Mouse (Mus musculus): ENCODE measurements around the gene Prkrip1. TPM values are rescaled to one million over a fixed set of nuclear protein-coding genes. Genes with fewer than 3 reads are reported as not detected.

The Prkrip1 gene
- polyA plus RNA-seq, 1 experiment from 2014 or later: 52.9 TPM

DNA sequence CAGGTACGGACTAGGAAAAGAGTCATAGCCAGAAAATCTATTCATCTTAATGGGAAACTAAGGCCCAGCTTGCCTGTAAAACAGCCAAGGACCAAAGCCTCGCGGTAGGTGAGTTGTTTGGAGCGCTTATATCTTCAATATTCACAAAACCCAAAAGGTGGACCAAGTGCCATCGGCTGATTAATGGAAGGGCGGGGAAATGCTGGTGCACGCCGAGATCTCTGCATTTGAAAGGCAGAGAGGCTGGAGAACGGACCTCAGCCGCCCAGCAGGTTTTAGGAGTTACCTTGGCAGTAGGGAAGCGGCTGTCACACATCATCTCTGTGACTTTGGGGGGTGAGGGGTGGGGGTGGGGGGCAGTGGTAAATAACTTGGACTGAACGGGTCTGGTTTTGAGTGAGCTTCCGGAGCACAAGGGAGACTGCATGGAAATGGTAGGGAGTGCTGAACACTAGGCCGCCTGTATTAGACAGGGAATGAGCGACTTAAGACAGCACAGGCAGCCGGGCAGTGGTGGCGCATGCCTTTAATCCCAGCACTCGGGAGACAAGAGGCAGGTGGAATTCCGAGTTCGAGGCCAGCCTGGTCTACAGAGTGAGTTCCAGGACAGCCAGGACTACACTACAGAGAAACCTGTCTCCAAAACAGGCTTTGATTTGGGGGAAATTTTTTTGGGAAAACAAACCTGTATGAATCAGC, 62.3 kb downstream of the Prkrip1 start:
- H3K4me3 ChIP-seq (ENCODE audit: low read length): peak overlapping the region; percentile 83
- H3K27ac ChIP-seq (ENCODE audit: low read length): peak overlapping the region; percentile 68
- H3K27me3 ChIP-seq (ENCODE audit: control insufficient read depth, insufficient read depth, low read depth, low read length): no peaks in the 10 kb centered on the region
- H3K36me3 ChIP-seq (ENCODE audit: control insufficient read depth, insufficient read depth, low read length): peaks cover 11% of the 10 kb centered on the region
- peak overlapping the region; percentile 84 for H3K9ac ChIP-seq (ENCODE audit: low read length)
- H3K4me1 ChIP-seq (replicated peaks; ENCODE audit: control insufficient read depth, insufficient read depth, low read length): peaks cover 9% of the 10 kb centered on the region
- peak overlapping the region; percentile 54 for H3K4me2 ChIP-seq (ENCODE audit: low read depth, low read length)
- H3K9me3 ChIP-seq (ENCODE audit: control insufficient read depth, low read length): no peaks in the 10 kb centered on the region
- WGBS: 4% methylated on average over 20 of the region's 20 CpGs
- ATAC-seq (ENCODE audit: low read depth): no peak; the same call in 1 of the 2 replicates

GRCm38 (mm10) chr5:136135571-136136291, 63.0 kb downstream of the Prkrip1 start, which contains the start of the genes Lrwd1 and Alkbh4:
TSS of gene Lrwd1 (minus strand) at chr5:136136074.
TSS of gene Alkbh4 (plus strand) at chr5:136136146.
- Histone ChIP-seq H3K9ac (ENCODE audit: low read length) (peak within 1 kb of the TSS; percentile 87), H3K4me1 (replicated peaks; ENCODE audit: control insufficient read depth, insufficient read depth, low read length) (peaks cover 9% of the 10 kb centered on the region), H3K36me3 (ENCODE audit: control insufficient read depth, insufficient read depth, low read length) (peaks cover 5% of the 10 kb centered on the region; the same call in 1 of the 2 replicates), H3K4me2 (ENCODE audit: low read depth, low read length) (peak within 1 kb of the TSS; percentile 69), H3K4me3 (ENCODE audit: low read length) (peak within 1 kb of the TSS; percentile 83), H3K9me3 (ENCODE audit: control insufficient read depth, low read length) (no peaks in the 10 kb centered on the region), H3K27me3 (ENCODE audit: control insufficient read depth, insufficient read depth, low read depth, low read length) (no peaks in the 10 kb centered on the region), H3K27ac (ENCODE audit: low read length) (peak within 1 kb of the TSS; percentile 68)
- ATAC-seq (ENCODE audit: low read depth): peak; percentile 96
- WGBS: under 1% methylated on average over 60 of the region's 60 CpGs

Other genes with a start within 250 kb of the Prkrip1 start
- gene Ssc4d, start 224.4 kb downstream of the Prkrip1 start, polyA plus RNA-seq (2015; fragmentation: Nextera tagmentation; extraction: Ambion mirVana): 3.0 and 3.2 TPM in 2 replicates
- 0.16 and 0.19 TPM in 2 replicates for gene Zp3, start 218.9 kb downstream of the Prkrip1 start, polyA plus RNA-seq (2015; fragmentation: Nextera tagmentation; extraction: Ambion mirVana)
- gene Dtx2, start 204.2 kb downstream of the Prkrip1 start, polyA plus RNA-seq (2015; fragmentation: Nextera tagmentation; extraction: Ambion mirVana): 26.6 and 27.6 TPM in 2 replicates
- gene Upk3b, start 160.5 kb downstream of the Prkrip1 start, polyA plus RNA-seq (2015; fragmentation: Nextera tagmentation; extraction: Ambion mirVana): 27.1 and 32.1 TPM in 2 replicates
- gene Upk3bl, start 144.5 kb downstream of the Prkrip1 start, polyA plus RNA-seq (2015; fragmentation: Nextera tagmentation; extraction: Ambion mirVana): 5.4 and 8.7 TPM in 2 replicates
- 3.3 and 4.4 TPM in 2 replicates for gene Rasa4, start 115.0 kb downstream of the Prkrip1 start, polyA plus RNA-seq (2015; fragmentation: Nextera tagmentation; extraction: Ambion mirVana)
- 210 and 211 TPM in 2 replicates for gene Polr2j, start 82.3 kb downstream of the Prkrip1 start, polyA plus RNA-seq (2015; fragmentation: Nextera tagmentation; extraction: Ambion mirVana)
- gene Lrwd1, start 62.9 kb downstream of the Prkrip1 start, polyA plus RNA-seq (2015; fragmentation: Nextera tagmentation; extraction: Ambion mirVana): 37.6 and 41.3 TPM in 2 replicates
- gene Alkbh4, start 62.8 kb downstream of the Prkrip1 start, polyA plus RNA-seq (2015; fragmentation: Nextera tagmentation; extraction: Ambion mirVana): 15.6 and 17.1 TPM in 2 replicates
- gene Orai2, start 28.2 kb downstream of the Prkrip1 start, polyA plus RNA-seq (2015; fragmentation: Nextera tagmentation; extraction: Ambion mirVana): 10.3 and 11.2 TPM in 2 replicates
- 3.8 and 4.9 TPM in 2 replicates for gene Sh2b2, start 47.6 kb upstream of the Prkrip1 start, polyA plus RNA-seq (2015; fragmentation: Nextera tagmentation; extraction: Ambion mirVana)

Measured in lung, embryonic 16.5 days (tissue).